Mouse (Mus musculus): ENCODE measurements around the gene Rapgef1. TPM values are rescaled to one million over a fixed set of nuclear protein-coding genes. Genes with fewer than 3 reads are reported as not detected.
A peak's percentile ranks its signal among the peaks of the same experiment; 100 is the strongest.

The Rapgef1 gene
- polyA plus RNA-seq, 1 experiment, result 75.1 TPM

- Histone ChIP-seq H3K4me1 (ENCODE audit: control insufficient read depth, insufficient read depth, insufficient read length) (peaks cover 4% of the 10 kb centered on the region; the same call in 1 of the 2 replicates), H3K4me3 (ENCODE audit: extremely low read depth, insufficient read depth, insufficient read length) (no peak overlapping the region), H3K27me3 (ENCODE audit: control insufficient read depth, insufficient read depth, low read length) (no peaks in the 10 kb centered on the region), H3K27ac (ENCODE audit: insufficient read depth, low read length) (no peak overlapping the region), H3K36me3 (ENCODE audit: control insufficient read depth, insufficient read depth, low read length) (peaks cover 57% of the 10 kb centered on the region)
- 95% methylated on average over 12 of the region's 12 CpGs for WGBS
- TF ChIP-seq POLR2A (IDR thresholded peaks at IDR 0.05; ENCODE audit: low read depth, low read length), result no peak
- no peak for TF ChIP-seq CTCF (IDR thresholded peaks at IDR 0.05; ENCODE audit: extremely low read depth, insufficient read depth, insufficient read length, insufficient replicate concordance)
- DNase-seq (ENCODE audit: low read depth in 1 of 2, low spot score in 2 of 2), result no peak
Observed at GRCm38 (mm10) chr2:29737209-29737925, 117.8 kb downstream of the Rapgef1 start.

- no peaks in the 10 kb centered on the region for H3K27me3 ChIP-seq (ENCODE audit: control insufficient read depth, insufficient read depth, low read length)
- H3K4me3 ChIP-seq (ENCODE audit: extremely low read depth, insufficient read depth, insufficient read length), result no peak overlapping the region
- TF ChIP-seq CTCF (IDR thresholded peaks at IDR 0.05; ENCODE audit: extremely low read depth, insufficient read depth, insufficient read length, insufficient replicate concordance), result no peak
- no peak for TF ChIP-seq POLR2A (IDR thresholded peaks at IDR 0.05; ENCODE audit: low read depth, low read length)
- peaks cover 4% of the 10 kb centered on the region; the same call in 1 of the 2 replicates for H3K4me1 ChIP-seq (ENCODE audit: control insufficient read depth, insufficient read depth, insufficient read length)
- no peak for DNase-seq (ENCODE audit: low read depth in 1 of 2, low spot score in 2 of 2)
- H3K27ac ChIP-seq (ENCODE audit: insufficient read depth, low read length), result peak overlapping the region; percentile 70
- 65% methylated on average over 4 of the region's 4 CpGs for WGBS
- peaks cover 44% of the 10 kb centered on the region for H3K36me3 ChIP-seq (ENCODE audit: control insufficient read depth, insufficient read depth, low read length)
Observed at GRCm38 (mm10) chr2:29738799-29739198, 119.3 kb downstream of the Rapgef1 start.

GRCm38 (mm10) chr2:29739368-29739767 is 119.8 kb downstream of the Rapgef1 start:
- DNase-seq (ENCODE audit: low read depth in 1 of 2, low spot score in 2 of 2), result peak; percentile 26 to 55
- H3K27ac ChIP-seq (ENCODE audit: insufficient read depth, low read length), result peak overlapping the region; percentile 77
- H3K36me3 ChIP-seq (ENCODE audit: control insufficient read depth, insufficient read depth, low read length), result peaks cover 38% of the 10 kb centered on the region
- H3K27me3 ChIP-seq (ENCODE audit: control insufficient read depth, insufficient read depth, low read length), result no peaks in the 10 kb centered on the region
- H3K4me3 ChIP-seq (ENCODE audit: extremely low read depth, insufficient read depth, insufficient read length), result no peak overlapping the region
- WGBS, result 18% methylated on average over 5 of the region's 5 CpGs
- peaks cover 4% of the 10 kb centered on the region; the same call in 1 of the 2 replicates for H3K4me1 ChIP-seq (ENCODE audit: control insufficient read depth, insufficient read depth, insufficient read length)
- TF ChIP-seq CTCF (IDR thresholded peaks at IDR 0.05; ENCODE audit: extremely low read depth, insufficient read depth, insufficient read length, insufficient replicate concordance) (no peak), POLR2A (IDR thresholded peaks at IDR 0.05; ENCODE audit: low read depth, low read length) (no peak)

- Histone ChIP-seq H3K27ac (ENCODE audit: insufficient read depth, low read length) (no peak overlapping the region), H3K36me3 (ENCODE audit: control insufficient read depth, insufficient read depth, low read length) (peaks cover 24% of the 10 kb centered on the region), H3K4me1 (ENCODE audit: control insufficient read depth, insufficient read depth, insufficient read length) (peaks cover 4% of the 10 kb centered on the region; the same call in 1 of the 2 replicates), H3K27me3 (ENCODE audit: control insufficient read depth, insufficient read depth, low read length) (peaks cover under 1% of the 10 kb centered on the region; the same call in 1 of the 2 replicates), H3K4me3 (ENCODE audit: extremely low read depth, insufficient read depth, insufficient read length) (no peak overlapping the region)
- 81% methylated on average over 6 of the region's 6 CpGs for WGBS
- TF ChIP-seq CTCF (IDR thresholded peaks at IDR 0.05; ENCODE audit: extremely low read depth, insufficient read depth, insufficient read length, insufficient replicate concordance), result no peak
- no peak for TF ChIP-seq POLR2A (IDR thresholded peaks at IDR 0.05; ENCODE audit: low read depth, low read length)
- DNase-seq (ENCODE audit: low read depth in 1 of 2, low spot score in 2 of 2), result no peak
Observed at GRCm38 (mm10) chr2:29741207-29741606, 121.7 kb downstream of the Rapgef1 start.

- Histone ChIP-seq H3K27me3 (ENCODE audit: control insufficient read depth, insufficient read depth, low read length) (peaks cover 13% of the 10 kb centered on the region), H3K4me3 (ENCODE audit: extremely low read depth, insufficient read depth, insufficient read length) (no peak overlapping the region), H3K4me1 (ENCODE audit: control insufficient read depth, insufficient read depth, insufficient read length) (peaks cover 9% of the 10 kb centered on the region), H3K36me3 (ENCODE audit: control insufficient read depth, insufficient read depth, low read length) (no peaks in the 10 kb centered on the region; the same call in 1 of the 2 replicates), H3K27ac (ENCODE audit: insufficient read depth, low read length) (no peak overlapping the region)
- TF ChIP-seq POLR2A (IDR thresholded peaks at IDR 0.05; ENCODE audit: low read depth, low read length) (no peak), CTCF (IDR thresholded peaks at IDR 0.05; ENCODE audit: extremely low read depth, insufficient read depth, insufficient read length, insufficient replicate concordance) (no peak)
- no peak for DNase-seq (ENCODE audit: low read depth in 1 of 2, low spot score in 2 of 2)
- WGBS, result 87% methylated on average over 6 of the region's 6 CpGs
Observed at GRCm38 (mm10) chr2:29744256-29744655, 124.7 kb downstream of the Rapgef1 start.

- H3K27ac ChIP-seq (ENCODE audit: insufficient read depth, low read length), result no peak overlapping the region
- no peaks in the 10 kb centered on the region for H3K36me3 ChIP-seq (ENCODE audit: control insufficient read depth, insufficient read depth, low read length)
- no peak overlapping the region; the same call in 1 of the 2 replicates for H3K4me3 ChIP-seq (ENCODE audit: extremely low read depth, insufficient read depth, insufficient read length)
- no peak for DNase-seq (ENCODE audit: low read depth in 1 of 2, low spot score in 2 of 2)
- TF ChIP-seq CTCF (IDR thresholded peaks at IDR 0.05; ENCODE audit: extremely low read depth, insufficient read depth, insufficient read length, insufficient replicate concordance) (no peak), POLR2A (IDR thresholded peaks at IDR 0.05; ENCODE audit: low read depth, low read length) (no peak)
- peaks cover 6% of the 10 kb centered on the region for H3K4me1 ChIP-seq (ENCODE audit: control insufficient read depth, insufficient read depth, insufficient read length)
- peaks cover 28% of the 10 kb centered on the region for H3K27me3 ChIP-seq (ENCODE audit: control insufficient read depth, insufficient read depth, low read length)
- 7% methylated on average over 50 of the region's 50 CpGs for WGBS
Observed at GRCm38 (mm10) chr2:29747188-29747782, 127.8 kb downstream of the Rapgef1 start.

Measured in spleen, adult 2 months (tissue).